Mouse (Mus musculus) NIH3T3 (cell line): ENCODE measurements at regions not wholly inside any gene's neighbourhood (a gene's known extent, or its start where the extent isn't known, plus 50 kb on each side); places are given as distances from the start of the nearest gene placed in this dataset.

Experiments used
- DNase-seq: peaks from one replicate; pipeline ENCODE4 v3.0.0-alpha.2; 2012; ENCODE audit warnings: low read depth

GRCm38 (mm10) chr9:76734387-76734786, 167.5 kb upstream of the Fam83b start:
- no peak for DNase-seq

- no peak for DNase-seq
These were observed 166.9 kb upstream of the Fam83b start for GRCm38 (mm10) chr9:76733812-76734211.

DNA sequence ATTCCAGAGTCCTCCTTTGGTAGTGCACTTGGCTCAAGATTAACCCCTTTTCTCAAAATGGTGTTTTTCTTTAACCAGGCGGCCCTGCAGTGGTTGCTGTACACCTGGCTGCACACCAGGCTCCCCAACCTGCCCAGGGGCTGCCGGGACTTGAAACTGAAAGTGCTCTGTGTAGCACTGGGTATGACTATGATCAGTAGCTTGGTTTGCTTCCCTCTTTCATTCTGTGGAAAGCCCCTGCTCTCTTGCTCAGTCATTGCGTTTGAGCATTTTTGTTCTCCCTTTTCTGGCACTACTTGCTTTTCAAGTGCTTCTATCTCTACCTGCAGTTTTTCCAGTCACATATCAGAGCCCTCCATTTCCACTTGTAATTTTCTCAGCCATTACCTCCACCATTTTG, 156.0 kb upstream of the Fam83b start:
- DNase-seq, result no peak

GRCm38 (mm10) chr9:76715852-76716251, 148.9 kb upstream of the Fam83b start:
- no peak for DNase-seq

DNA sequence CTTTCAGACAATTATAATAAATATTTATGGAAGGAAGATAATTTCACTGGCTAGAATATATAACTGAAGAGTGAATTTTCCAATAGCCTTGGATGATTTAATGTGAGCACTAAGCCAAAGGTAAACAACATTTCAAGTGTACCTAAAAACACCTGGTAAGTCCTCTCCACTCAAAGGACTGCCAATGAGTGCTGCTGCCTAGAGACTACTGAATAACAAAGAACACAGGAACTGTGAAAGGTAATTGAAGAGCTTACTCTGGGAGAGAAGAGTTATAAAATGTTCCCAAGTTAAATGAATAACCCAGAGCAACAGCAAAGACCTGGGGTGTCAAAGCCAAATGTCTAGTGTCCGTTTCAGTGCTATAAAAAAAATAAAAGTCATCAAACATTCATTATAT, 139.5 kb upstream of the Fam83b start:
- DNase-seq, result no peak

- no peak for DNase-seq
These were observed 138.9 kb upstream of the Fam83b start for GRCm38 (mm10) chr9:76705786-76706185.

- DNase-seq, result no peak
These were observed 128.6 kb upstream of the Fam83b start for GRCm38 (mm10) chr9:76695547-76695946.

- DNase-seq, result no peak
These were observed 126.1 kb upstream of the Fam83b start for GRCm38 (mm10) chr9:76692976-76693375.

DNA sequence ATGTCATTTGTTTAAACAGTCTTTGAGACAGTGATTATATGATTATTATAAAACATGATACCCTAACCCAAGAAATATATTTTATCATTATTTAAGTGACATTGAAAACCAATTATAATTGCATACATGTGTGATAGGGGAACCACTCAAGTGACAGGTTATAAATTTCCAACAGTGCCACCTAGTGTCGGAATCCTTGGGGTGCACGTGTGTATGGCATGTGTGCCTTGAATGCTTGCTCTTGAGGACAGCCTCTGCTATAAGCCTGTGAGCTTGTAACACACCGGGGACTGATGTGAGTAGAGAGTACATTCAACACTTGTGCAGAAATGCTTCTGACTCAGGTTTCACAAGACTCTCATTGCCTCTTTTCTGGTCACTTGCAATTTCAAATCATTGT, 93.9 kb upstream of the Fam83b start:
- peak; percentile 36 for DNase-seq

DNA sequence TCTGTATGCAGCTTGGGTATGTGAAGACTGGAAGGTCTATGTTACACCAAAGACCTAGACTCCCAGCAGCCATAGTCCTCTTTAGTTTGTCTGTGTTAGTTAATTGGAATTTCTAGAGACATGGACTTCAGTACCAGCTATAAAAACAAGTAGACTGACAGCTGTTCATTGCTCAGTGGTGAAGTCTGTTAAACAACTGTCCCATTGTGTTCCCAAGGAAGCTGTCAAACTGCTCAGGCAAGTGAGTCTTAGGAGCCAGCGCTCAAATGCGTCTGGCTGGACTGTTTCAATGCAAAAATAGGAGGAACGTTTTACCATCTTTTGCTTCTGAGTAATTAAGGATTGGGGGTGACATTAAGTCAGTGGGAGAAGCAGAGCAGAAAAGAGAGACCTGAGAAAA, 92.9 kb upstream of the Fam83b start:
- DNase-seq, result no peak

DNA sequence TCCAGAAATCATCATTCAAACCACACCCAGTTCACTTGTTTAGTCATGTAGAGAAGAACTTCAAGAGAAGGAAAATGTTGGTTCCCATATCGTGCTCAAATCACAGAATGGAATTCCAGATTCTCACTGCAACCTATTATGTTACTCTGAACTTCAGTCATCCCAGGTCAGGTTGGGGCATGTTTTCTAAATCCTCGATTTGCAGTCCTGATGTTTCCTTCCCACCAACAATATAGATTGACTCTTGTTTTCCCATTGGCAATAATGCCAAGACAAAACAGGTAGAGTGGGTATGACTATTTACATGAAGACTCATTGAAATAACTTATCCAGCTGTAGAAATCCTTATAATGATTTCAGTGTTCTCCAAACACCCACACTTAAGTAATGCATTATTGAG, 86.4 kb upstream of the Fam83b start:
- no peak for DNase-seq

- no peak for DNase-seq
These were observed 82.6 kb upstream of the Fam83b start for GRCm38 (mm10) chr9:76649484-76649883.

GRCm38 (mm10) chr9:76646383-76646782, 79.5 kb upstream of the Fam83b start:
- no peak for DNase-seq
